Mouse (Mus musculus) embryo, embryonic 9.5 days (tissue): ENCODE measurements around the gene Ccz1.

Experiments
- DNase-seq: peaks from one replicate; pipeline ENCODE4 v3.0.0-alpha.2; 2017; ENCODE audit errors: extremely low spot score

The Ccz1 gene

DNA sequence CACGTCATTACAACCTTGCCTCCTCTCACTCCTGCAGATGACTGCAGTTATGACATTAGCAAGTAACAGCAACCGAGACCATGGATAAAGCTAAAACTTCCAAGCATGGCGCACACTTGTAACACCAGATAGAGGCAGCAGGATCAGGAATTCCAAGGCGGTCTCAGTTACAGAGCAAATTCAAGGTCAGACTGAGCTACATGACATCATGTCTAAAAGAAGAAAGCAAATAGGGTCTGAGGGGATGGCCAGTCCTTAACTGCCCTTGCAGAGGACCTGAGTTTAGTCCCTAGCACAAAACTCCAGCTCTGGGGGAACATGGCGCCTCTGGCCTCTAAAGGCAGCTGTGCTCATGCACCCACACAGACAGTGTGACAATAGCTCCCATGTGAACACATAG lies 20.8 kb downstream of the Ccz1 start:
- DNase-seq, result no peak

GRCm38 (mm10) chr5:143993260-143993659 lies 21.4 kb downstream of the Ccz1 start:
- no peak for DNase-seq

DNA sequence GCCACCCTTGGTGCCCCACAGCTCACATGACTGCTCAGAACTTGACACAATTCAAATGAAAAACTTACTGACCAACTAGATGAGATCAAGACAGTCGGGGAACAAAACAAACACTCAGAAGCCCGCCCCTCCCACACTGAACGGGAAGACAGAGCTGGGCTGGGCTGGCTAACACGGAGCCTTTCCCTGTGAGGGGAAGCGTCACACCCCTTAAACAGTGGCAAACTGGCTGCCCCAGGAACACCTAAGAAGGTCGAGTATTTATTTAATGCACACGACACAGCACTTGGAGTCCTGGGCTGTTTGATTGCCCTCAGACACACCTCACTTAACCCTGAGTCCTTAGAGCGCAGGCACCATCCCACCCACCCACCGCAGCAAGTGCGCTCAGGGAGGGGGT lies 22.0 kb downstream of the Ccz1 start:
- no peak for DNase-seq

GRCm38 (mm10) chr5:143990086-143990485 lies 24.6 kb downstream of the Ccz1 start:
- no peak for DNase-seq

DNA sequence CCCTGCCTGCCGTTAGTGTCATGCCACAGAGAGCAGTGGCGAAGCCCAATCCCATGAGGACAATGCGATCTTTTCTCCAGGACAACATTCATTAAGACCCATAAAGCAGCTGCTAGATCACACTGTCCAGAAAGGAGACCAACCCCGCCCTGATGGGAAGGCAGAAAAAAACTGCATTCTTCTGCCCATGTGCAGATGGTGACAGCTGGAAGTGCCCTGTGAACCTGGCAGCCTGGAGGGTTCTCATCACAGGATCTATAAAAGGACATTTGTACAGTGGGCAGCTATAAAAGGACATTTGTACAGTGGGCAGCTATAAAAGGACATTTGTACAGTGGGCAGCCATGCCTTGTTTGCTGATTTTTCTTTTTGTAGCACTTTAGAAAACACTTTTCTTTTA lies 25.6 kb downstream of the Ccz1 start:
- DNase-seq, result no peak

DNA sequence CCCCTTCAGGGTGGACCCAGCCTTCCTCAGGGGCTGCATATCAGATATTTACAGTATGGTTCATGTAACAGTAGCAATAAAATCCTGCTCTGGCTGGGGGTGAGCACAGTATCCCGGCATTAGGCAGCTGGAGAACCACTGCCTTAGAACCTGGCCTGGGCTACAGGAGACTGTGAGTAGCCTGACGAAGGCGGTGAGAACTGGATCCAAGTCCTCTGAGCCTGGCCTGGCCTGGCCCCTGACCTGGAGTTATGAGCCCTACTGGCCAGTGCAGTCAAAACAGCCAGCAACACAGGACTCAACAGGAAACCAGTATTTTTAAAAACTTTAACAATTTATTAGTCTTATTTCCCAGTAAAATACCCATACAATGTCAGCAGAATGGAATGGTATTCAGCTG lies 27.1 kb downstream of the Ccz1 start:
- no peak for DNase-seq

GRCm38 (mm10) chr5:143985381-143985780 lies 29.3 kb downstream of the Ccz1 start:
- no peak for DNase-seq

GRCm38 (mm10) chr5:143982361-143982760 lies 32.3 kb downstream of the Ccz1 start:
- DNase-seq, result no peak

- DNase-seq, result no peak
Measured at GRCm38 (mm10) chr5:143980858-143981257, 33.8 kb downstream of the Ccz1 start.

DNA sequence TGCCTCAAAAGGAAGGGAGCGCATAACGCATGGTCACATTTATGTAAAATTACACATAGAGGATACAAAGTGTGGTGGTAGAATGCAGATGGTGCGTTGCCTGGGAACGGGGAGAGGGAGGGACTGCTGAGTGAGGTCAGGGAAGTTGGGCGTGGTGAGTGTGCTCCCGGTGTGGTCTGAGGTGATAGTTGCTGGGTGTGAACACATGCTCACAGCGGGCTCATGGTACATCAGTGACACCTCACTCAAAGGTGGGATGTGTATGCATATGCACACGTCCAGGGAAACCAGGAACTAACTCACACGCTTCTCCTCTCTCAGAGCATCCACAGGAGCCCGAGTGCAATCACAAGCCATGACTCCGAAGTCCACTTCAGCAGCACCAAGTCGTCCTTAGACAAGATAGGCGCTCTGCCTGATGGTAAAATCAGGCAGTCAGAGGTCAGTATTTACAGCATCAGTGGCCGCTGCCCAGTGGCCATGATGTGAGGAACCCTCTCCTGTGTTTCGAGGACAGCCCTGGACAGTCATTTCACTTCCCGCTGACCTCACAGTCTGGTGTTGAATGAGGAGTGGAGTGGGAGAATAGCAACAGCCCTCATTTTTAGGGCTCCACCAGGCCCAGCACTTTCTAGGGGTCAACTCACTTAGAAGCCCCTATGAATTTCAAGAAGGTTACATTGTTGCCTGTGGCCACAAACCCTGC lies 37.8 kb downstream of the Ccz1 start:
- no peak for DNase-seq

- DNase-seq, result no peak
Measured at GRCm38 (mm10) chr5:143976232-143976631, 38.4 kb downstream of the Ccz1 start.

DNA sequence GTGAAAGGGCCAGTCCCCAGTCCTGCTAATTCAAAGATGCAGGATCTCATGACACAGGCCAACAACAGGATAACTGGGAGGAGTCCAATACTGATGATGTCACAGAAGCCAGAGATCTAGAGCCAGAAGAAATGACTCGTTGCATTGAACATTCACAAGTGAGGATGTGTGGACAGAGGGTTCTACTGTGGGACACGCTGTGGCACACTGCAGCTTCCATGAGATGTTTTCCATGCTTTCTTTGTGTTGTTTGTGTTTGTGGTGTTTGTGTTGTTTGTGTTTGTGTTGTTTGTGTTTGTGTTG lies 39.1 kb downstream of the Ccz1 start:
- DNase-seq, result no peak

DNA sequence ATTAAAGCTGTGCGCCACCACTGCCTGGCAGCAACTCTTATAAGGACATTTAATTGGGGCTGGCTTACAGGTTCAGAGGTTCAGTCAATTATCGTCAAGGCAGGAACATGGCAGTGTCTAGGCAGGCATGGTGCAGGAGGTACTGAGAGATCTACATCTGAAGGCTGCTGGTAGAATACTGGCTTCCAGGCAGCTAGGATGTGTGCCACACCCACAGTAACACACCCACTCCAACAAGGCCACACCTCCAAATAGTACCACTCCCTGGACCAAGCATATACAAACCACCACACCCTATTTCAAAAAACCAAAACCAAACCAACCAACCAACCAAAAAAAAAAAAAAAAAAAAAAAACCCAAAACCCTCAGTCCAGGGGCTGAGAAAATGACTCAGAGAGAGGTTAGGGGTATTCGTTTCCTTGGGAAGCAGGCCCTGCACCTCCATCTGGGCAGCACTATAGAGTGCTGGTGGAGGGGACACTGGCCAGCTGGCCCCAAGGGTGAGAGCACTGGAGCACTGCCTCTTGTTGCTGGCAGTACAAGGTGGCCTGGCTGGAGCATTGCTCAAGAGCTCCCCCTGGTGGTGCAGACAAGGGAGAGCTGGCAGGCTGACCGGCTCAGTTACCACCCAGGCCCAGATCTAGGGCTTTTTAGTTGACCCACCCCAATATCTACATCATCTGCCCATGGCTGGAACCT lies 39.6 kb downstream of the Ccz1 start:
- DNase-seq, result peak; percentile 76

DNA sequence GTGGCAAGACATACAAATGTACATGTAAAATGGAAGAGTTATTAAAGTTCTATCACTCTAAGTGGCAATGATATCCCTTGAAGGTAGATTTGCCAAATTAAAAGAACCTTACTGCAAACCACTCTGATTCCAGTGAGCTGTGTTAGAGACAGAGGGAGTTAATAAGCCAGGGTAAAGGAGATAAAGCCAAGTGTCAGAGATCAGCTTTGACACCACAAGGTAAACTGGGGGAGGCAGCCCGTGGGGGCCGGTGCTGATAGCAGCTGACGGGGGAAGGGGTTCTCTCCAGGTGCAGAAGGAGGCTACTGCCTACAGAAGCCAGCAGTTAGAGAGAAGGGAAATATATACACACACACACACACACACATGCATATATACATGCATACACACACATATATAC lies 42.0 kb downstream of the Ccz1 start:
- DNase-seq, result no peak

GRCm38 (mm10) chr5:143966671-143967070 lies 48.0 kb downstream of the Ccz1 start:
- DNase-seq, result no peak

DNA sequence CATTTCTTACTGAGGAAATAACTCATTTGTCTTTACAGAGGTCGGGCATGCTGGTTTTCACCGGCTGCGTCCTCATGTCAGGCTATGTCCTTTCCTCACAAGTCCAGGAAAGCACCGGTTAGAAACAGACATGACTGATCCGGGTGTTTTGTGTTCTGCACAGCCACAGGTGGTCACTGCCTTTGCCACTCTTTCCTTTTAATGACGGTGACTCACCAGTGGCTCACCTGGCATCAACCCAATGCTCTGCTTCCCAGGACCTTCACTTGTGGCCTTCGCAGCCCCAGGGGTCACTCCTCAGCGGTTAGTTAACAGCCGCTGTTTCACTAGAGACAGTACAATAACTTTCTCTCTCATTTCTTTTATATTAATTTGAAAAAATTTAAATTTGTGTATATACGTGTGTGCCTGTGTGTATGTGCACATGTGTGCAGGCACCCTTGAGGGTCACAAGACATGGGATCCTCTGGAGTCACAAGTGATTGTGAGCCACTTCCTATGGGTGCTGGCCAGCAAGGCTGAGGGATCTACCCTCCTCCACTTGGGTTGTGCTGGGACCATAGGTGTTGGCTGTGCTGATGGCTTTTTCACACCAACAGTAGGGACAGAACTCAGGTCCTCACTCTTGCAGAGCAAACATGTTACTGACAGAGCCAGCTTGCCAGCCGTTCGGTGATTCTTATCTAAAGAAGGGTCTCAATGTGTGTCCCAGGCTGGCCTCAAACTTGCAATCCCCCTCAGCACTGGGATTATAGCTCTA lies 48.9 kb downstream of the Ccz1 start:
- no peak for DNase-seq

- no peak for DNase-seq
Measured at GRCm38 (mm10) chr5:143961176-143961575, 53.5 kb downstream of the Ccz1 start.

- no peak for DNase-seq
Measured at GRCm38 (mm10) chr5:143959551-143959950, 55.1 kb downstream of the Ccz1 start.

- DNase-seq, result no peak
Measured at GRCm38 (mm10) chr5:143957101-143957500, 57.6 kb downstream of the Ccz1 start.

DNA sequence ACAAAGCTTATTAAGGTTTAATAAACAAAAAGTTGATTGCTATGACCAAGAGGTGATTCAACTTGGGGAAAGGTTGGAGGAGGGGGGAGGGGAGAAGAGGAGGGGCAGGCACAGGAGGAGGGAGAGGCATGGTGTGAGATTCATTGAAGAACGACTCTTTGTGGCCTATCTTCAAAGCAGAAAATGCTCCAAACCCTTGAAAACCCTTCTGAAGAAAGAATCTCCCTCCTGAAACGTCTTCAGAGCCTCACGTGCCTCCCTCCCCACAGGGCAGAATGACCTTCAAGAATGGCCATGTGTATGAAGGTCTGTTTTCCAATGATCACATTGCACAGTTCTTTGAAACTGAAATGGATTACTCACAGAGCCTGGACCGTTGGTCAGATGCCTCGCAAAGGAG lies 64.7 kb downstream of the Ccz1 start:
- no peak for DNase-seq

DNA sequence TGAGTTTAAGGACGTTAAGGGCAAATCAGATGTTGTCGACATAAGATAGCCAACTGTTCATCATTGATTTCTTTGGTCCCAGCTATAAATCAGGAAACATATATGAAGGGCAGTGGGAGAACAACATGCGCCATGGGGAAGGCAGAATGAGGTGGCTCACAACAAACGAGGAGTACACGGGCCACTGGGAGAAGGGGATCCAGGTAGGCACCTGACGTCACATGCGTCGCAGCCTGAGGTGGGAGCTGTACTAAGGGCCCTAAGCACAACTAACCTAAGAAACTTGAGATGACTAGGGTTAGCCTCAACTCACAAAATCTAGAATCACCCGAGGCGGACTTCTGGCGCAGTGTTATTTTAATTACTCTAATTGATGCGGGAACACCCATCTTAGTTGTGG lies 66.3 kb downstream of the Ccz1 start:
- no peak for DNase-seq

- no peak for DNase-seq
Measured at GRCm38 (mm10) chr5:143943231-143944125, 71.2 kb downstream of the Ccz1 start.
